ENCODE assay signal across 9 mouse cellular contexts in genomic region chr4:114843097-114843721, GRCm38 (mm10). TPM values are rescaled to one million over a fixed set of nuclear protein-coding genes. Genes with fewer than 3 reads are reported as not detected.
A peak's percentile ranks its signal among the peaks of the same experiment; 100 is the strongest.
DNase-seq lines count a peak whose midpoint lies in the region; ATAC-seq lines count a peak whose summit lies in the region.
"Had no signal": no experiment of that assay in that cellular context is flagged by ENCODE, and none has a peak within 500 bp of the region (broad histone marks: within the 10 kb centered on the region; RNA-seq: fewer than 3 reads in every experiment).

No protein-coding gene starts in this region.

- WGBS in heart, embryonic 16.5 days: 1% methylated on average over 51 of the region's 51 CpGs
- WGBS in intestine, embryonic 15.5 days: 2% methylated on average over 51 of the region's 51 CpGs
- WGBS in midbrain, embryonic 12.5 days: under 1% methylated on average over 51 of the region's 51 CpGs

- H3K27ac ChIP-seq in heart, embryonic 16.5 days (ENCODE audit: low read length): no peak overlapping the region
- H3K27ac ChIP-seq in intestine, embryonic 15.5 days: no peak overlapping the region
- no peak overlapping the region for H3K27ac ChIP-seq in midbrain, embryonic 12.5 days (replicated peaks)

- peak overlapping the region; percentile 30 for H3K4me3 ChIP-seq in heart, embryonic 16.5 days (ENCODE audit: low read length)
- H3K4me3 ChIP-seq in intestine, embryonic 15.5 days (replicated peaks): peak overlapping the region; percentile 40
- H3K4me3 ChIP-seq in midbrain, embryonic 12.5 days: peak overlapping the region; percentile 45

- ATAC-seq in heart, embryonic 16.5 days (replicated peaks; ENCODE audit: extremely low read depth, insufficient read depth, low FRiP score): 0 out of 2 replicates have a peak, but pooled peaks have one; percentile 32
- ATAC-seq in intestine, embryonic 15.5 days: peak; percentile 55
- ATAC-seq in midbrain, embryonic 12.5 days (ENCODE audit: low FRiP score, low read depth): peak; percentile 72

- peak overlapping the region; percentile 51 for H3K4me2 ChIP-seq in heart, embryonic 16.5 days (ENCODE audit: low read depth, low read length)
- H3K4me2 ChIP-seq in intestine, embryonic 15.5 days (replicated peaks): peak overlapping the region; percentile 87
- H3K4me2 ChIP-seq in midbrain, embryonic 12.5 days (replicated peaks): peak overlapping the region; percentile 85

- intact Hi-C loops in heart, postnatal 36 days (cut with DNase I): no loop called here

- peaks cover 59% of the 10 kb centered on the region for H3K27me3 ChIP-seq in heart, embryonic 16.5 days (ENCODE audit: control insufficient read depth, insufficient read depth, low read length)
- H3K27me3 ChIP-seq in intestine, embryonic 15.5 days (replicated peaks): peaks cover 35% of the 10 kb centered on the region
- peaks cover 53% of the 10 kb centered on the region for H3K27me3 ChIP-seq in midbrain, embryonic 12.5 days

- no peak for DNase-seq in heart, postnatal 36 days
- peak; percentile 63 for DNase-seq in embryo, embryonic 11 days
- no peak for DNase-seq in adrenal gland, adult 18-20 months (ENCODE audit: low spot score in 2 of 2)
- DNase-seq in left cerebral cortex, adult 9 months (ENCODE audit: low spot score in 2 of 2): no peak
- DNase-seq in adipocyte (ENCODE audit: low spot score): no peak

- H3K36me3 ChIP-seq in heart, embryonic 16.5 days (ENCODE audit: control insufficient read depth, insufficient read depth): no peaks in the 10 kb centered on the region
- no peaks in the 10 kb centered on the region for H3K36me3 ChIP-seq in intestine, embryonic 15.5 days
- no peaks in the 10 kb centered on the region for H3K36me3 ChIP-seq in midbrain, embryonic 12.5 days
- H3K36me3 ChIP-seq: G1E had no signal

- no peaks in the 10 kb centered on the region for H3K4me1 ChIP-seq in heart, embryonic 16.5 days (ENCODE audit: control insufficient read depth, insufficient read depth, low read length)
- peaks cover 10% of the 10 kb centered on the region; the same call in 1 of the 2 replicates for H3K4me1 ChIP-seq in intestine, embryonic 15.5 days (replicated peaks)
- peaks cover 12% of the 10 kb centered on the region for H3K4me1 ChIP-seq in midbrain, embryonic 12.5 days

- H3K9me3 ChIP-seq in heart, embryonic 16.5 days (replicated peaks; ENCODE audit: control insufficient read depth, low read length): peaks cover 3% of the 10 kb centered on the region; the same call in 1 of the 2 replicates
- no peaks in the 10 kb centered on the region for H3K9me3 ChIP-seq in intestine, embryonic 15.5 days
- H3K9me3 ChIP-seq in midbrain, embryonic 12.5 days: no peaks in the 10 kb centered on the region
- H3K9me3 ChIP-seq: G1E had no signal

- H3K9ac ChIP-seq in heart, embryonic 16.5 days (ENCODE audit: low read length): no peak overlapping the region
- H3K9ac ChIP-seq in intestine, embryonic 15.5 days: peak overlapping the region; percentile 20
- peak overlapping the region; percentile 47 for H3K9ac ChIP-seq in midbrain, embryonic 12.5 days (replicated peaks)

RNA-seq across cellular contexts. Expression of gene Gm12830, which starts 21.7 kb away (rescaled TPM):
- not detected in 2 replicates for polyA plus RNA-seq in heart, embryonic 16.5 days (2015; fragmentation: Nextera tagmentation; extraction: Ambion mirVana)
- total RNA-seq in heart, postnatal 36 days (2021): not detected
- polyA plus RNA-seq in intestine, embryonic 15.5 days (2015; fragmentation: Nextera tagmentation; extraction: Ambion mirVana): not detected in 2 replicates
- not detected in 2 replicates for polyA plus RNA-seq in midbrain, embryonic 12.5 days (2016; fragmentation: Nextera tagmentation; extraction: Ambion mirVana)
- not detected for total RNA-seq in adrenal gland, adult 18-20 months (2021)
- polyA plus RNA-seq: G1E had no signal
